Mouse (Mus musculus): ENCODE data around the gene Speer4f1. TPM values are rescaled to one million over a fixed set of nuclear protein-coding genes. Genes with fewer than 3 reads are reported as not detected.

Gene Speer4f1
- polyA plus RNA-seq, 1 experiment from 2014 or later, result not detected

- Histone ChIP-seq H3K4me1 (replicated peaks) (peaks cover 16% of the 10 kb centered on the region), H3K4me3 (no peak overlapping the region), H3K27me3 (no peaks in the 10 kb centered on the region), H3K9me3 (no peaks in the 10 kb centered on the region), H3K4me2 (no peak overlapping the region), H3K9ac (no peak overlapping the region), H3K36me3 (no peaks in the 10 kb centered on the region), H3K27ac (replicated peaks) (no peak overlapping the region)
- WGBS, result 47% methylated on average over 1 of the region's 1 CpGs
- peak; percentile 70 for ATAC-seq (ENCODE audit: low read depth)
These were observed 24.0 kb downstream of the Speer4f1 start for GRCm38 (mm10) chr5:17499873-17500329.

GRCm38 (mm10) chr5:17500866-17501265 lies 25.0 kb downstream of the Speer4f1 start:
- Histone ChIP-seq H3K27me3 (no peaks in the 10 kb centered on the region), H3K4me2 (no peak overlapping the region), H3K27ac (replicated peaks) (no peak overlapping the region), H3K4me3 (no peak overlapping the region), H3K36me3 (no peaks in the 10 kb centered on the region), H3K4me1 (replicated peaks) (peaks cover 16% of the 10 kb centered on the region), H3K9me3 (no peaks in the 10 kb centered on the region), H3K9ac (no peak overlapping the region)
- WGBS, result 24% methylated on average over 1 of the region's 1 CpGs
- peak; percentile 57; the same call in 1 of the 2 replicates for ATAC-seq (ENCODE audit: low read depth)

- no peaks in the 10 kb centered on the region for H3K9me3 ChIP-seq
- no peaks in the 10 kb centered on the region for H3K36me3 ChIP-seq
- no peak overlapping the region for H3K9ac ChIP-seq
- no peak overlapping the region for H3K27ac ChIP-seq (replicated peaks)
- no peak overlapping the region for H3K4me2 ChIP-seq
- no peak for ATAC-seq (ENCODE audit: low read depth)
- no peaks in the 10 kb centered on the region for H3K27me3 ChIP-seq
- no peak overlapping the region for H3K4me3 ChIP-seq
- peaks cover 7% of the 10 kb centered on the region for H3K4me1 ChIP-seq (replicated peaks)
These were observed 29.6 kb downstream of the Speer4f1 start for GRCm38 (mm10) chr5:17505540-17505939.

GRCm38 (mm10) chr5:17508038-17508437 lies 32.1 kb downstream of the Speer4f1 start:
- 83% methylated on average over 3 of the region's 3 CpGs for WGBS

More at GRCm38 (mm10) chr5:17508038-17508437, 32.1 kb downstream of the Speer4f1 start:
- ATAC-seq (ENCODE audit: low read depth), result no peak
- no peaks in the 10 kb centered on the region for H3K27me3 ChIP-seq
- no peaks in the 10 kb centered on the region for H3K36me3 ChIP-seq
- H3K9me3 ChIP-seq, result no peaks in the 10 kb centered on the region
- H3K4me2 ChIP-seq, result no peak overlapping the region
- H3K4me1 ChIP-seq (replicated peaks), result no peaks in the 10 kb centered on the region
- H3K27ac ChIP-seq (replicated peaks), result no peak overlapping the region
- H3K4me3 ChIP-seq, result no peak overlapping the region
- H3K9ac ChIP-seq, result no peak overlapping the region

Other genes starting within 250 kb of the Speer4f1 start
- gene Speer4f2, start 102.9 kb upstream of the Speer4f1 start, polyA plus RNA-seq (2015; fragmentation: Nextera tagmentation; extraction: Ambion mirVana), result not detected in 2 replicates
- 30.3 and 31.7 TPM in 2 replicates for gene Sema3c, start 98.2 kb downstream of the Speer4f1 start, polyA plus RNA-seq (2015; fragmentation: Nextera tagmentation; extraction: Ambion mirVana)

Data from neural tube, embryonic 13.5 days (tissue).